Mouse (Mus musculus) lung, adult 10 weeks (tissue): ENCODE data around the gene Defa17. TPM values are rescaled to one million over a fixed set of nuclear protein-coding genes. Genes with fewer than 3 reads are reported as not detected.

Experiments
- polyA plus RNA-seq: library from polyadenylated mRNA; stranded (reverse); fragments of 350-450 nt; fragmentation: Illumina TruSeq; extraction: RNeasy Lipid Tissue Mini Kit (QIAGEN cat#74804); gene quantifications from one replicate; pipeline ENCODE4 v1.2.3, GENCODE M21; 2014; ENCODE audit warnings: low read depth, low replicate concordance; ENCODE audit not compliant: insufficient read depth

The Defa17 gene
- not detected for polyA plus RNA-seq

GRCm38 (mm10) chr8:21655480-21655879 lies at the start of gene Defa17:
Gene Defa17, plus strand, starts transcription at chr8:21655780.

DNA sequence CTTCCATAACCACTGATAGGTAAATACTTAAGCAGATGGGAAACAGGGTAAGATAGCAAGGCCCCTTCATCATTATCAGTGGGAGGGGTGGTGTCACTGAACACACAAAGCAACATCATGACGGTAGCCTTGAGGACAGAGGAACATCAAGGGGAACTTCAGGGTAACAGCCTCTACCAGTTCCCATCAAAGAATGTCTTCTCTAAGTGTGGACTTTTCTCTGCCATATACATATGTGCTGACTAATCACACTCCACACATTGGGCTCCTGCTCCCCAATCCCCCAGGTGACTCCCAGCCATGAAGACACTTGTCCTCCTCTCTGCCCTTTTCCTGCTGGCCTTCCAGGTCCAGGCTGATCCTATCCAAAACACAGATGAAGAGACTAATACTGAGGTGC lies 37.7 kb upstream of the Defa17 start, which contains the start of gene Defa26:
Defa26 (plus strand) TSS at position 301 of the 400 bp plus-strand sequence.

DNA sequence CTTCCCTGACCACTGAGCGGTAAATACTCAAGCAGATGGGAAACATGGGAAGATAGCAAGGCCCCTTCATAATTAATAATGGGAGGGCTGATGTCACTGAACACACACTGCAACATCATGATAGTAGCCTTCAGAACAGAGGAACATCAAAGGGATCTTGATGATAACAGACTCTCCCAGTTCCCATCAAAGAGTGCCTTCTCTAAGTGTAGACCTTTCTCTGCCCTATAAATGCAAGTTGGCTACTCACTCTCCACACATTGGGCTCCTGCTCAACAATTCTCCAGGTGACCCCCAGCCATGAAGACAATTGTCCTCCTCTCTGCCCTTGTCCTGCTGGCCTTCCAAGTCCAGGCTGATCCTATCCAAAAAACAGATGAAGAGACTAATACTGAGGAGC lies 9.9 kb downstream of the Defa17 start, which contains the start of gene Defa34:
Defa34 (plus strand) TSS at position 301 of the 400 bp plus-strand sequence.

GRCm38 (mm10) chr8:21703545-21703944 lies 48.0 kb downstream of the Defa17 start, which contains the start of gene AY761184:
Gene AY761184, minus strand, starts transcription at chr8:21703645.

Other genes with a start within 250 kb of the Defa17 start
- not detected for gene Defa36, start 228.4 kb upstream of the Defa17 start, polyA plus RNA-seq
- not detected for gene Gm7849, start 199.2 kb upstream of the Defa17 start, polyA plus RNA-seq
- gene Defa20, start 146.5 kb upstream of the Defa17 start, polyA plus RNA-seq, result not detected
- gene Defa32, start 126.7 kb upstream of the Defa17 start, polyA plus RNA-seq, result not detected
- gene Defa37, start 90.4 kb upstream of the Defa17 start, polyA plus RNA-seq, result not detected
- not detected for gene Defa28, start 72.8 kb upstream of the Defa17 start, polyA plus RNA-seq
- gene Gm7861, start 61.3 kb upstream of the Defa17 start, polyA plus RNA-seq, result not detected
- not detected for gene Defa26, start 37.6 kb upstream of the Defa17 start, polyA plus RNA-seq
- gene Defa34, start 10.0 kb downstream of the Defa17 start, polyA plus RNA-seq, result not detected
- gene AY761184, start 47.9 kb downstream of the Defa17 start, polyA plus RNA-seq, result not detected
- not detected for gene Defa24, start 78.7 kb downstream of the Defa17 start, polyA plus RNA-seq
- not detected for gene Defb50, start 167.8 kb downstream of the Defa17 start, polyA plus RNA-seq
- gene Defb2, start 184.1 kb downstream of the Defa17 start, polyA plus RNA-seq, result not detected
- not detected for gene Defb10, start 203.1 kb downstream of the Defa17 start, polyA plus RNA-seq
- not detected for gene Defb9, start 229.6 kb downstream of the Defa17 start, polyA plus RNA-seq